Mouse (Mus musculus) cerebellum, adult 11-12 months (tissue): Measurements from ENCODE around the gene Gtf3a.
A peak's percentile ranks its signal among the peaks of the same experiment; 100 is the strongest.
"Not testable (repeated sequence)": the region's sequence is repeated elsewhere in the genome, so short reads cannot be mapped to it uniquely, and the experiment has no call there.

Experiments
- DNase-seq: peaks from one replicate; pipeline ENCODE4 v3.0.0; 2022

Gtf3a gene

DNA sequence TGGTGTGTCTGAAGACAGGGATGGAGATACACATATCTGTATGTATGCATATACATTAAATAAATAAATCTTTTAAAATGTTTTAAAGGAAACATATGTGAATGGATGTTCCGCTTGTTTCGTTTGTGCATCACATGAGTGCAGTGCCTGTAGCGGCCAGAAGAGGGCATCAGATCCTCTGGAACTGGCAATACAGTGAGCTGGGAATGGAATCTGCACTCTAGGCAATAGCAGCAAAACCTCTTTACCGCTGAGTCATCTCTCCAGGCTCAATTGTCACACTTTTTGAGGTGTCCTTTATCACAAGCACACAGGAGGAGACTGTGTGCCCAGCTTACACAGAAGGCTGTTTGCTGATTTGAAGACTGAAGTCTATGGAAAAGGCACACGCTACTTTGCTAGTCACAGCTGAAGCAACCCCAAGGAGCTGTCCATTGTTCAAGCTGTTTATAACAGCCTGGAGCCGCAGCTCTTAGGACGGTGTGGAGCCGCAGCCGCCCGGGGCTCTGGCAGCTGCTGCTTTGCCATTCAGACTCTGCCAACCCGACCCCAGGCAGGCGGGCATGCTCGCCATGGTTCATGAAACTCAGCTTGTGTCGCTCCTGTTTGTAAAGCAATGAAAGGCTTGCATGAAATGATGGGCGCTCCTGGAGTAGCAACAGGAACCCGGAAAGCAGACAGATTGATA lies 9.2 kb upstream of the Gtf3a start:
- DNase-seq, result no peak

- no peak for DNase-seq
Measured at GRCm38 (mm10) chr5:146940219-146940618, 8.2 kb upstream of the Gtf3a start.

DNA sequence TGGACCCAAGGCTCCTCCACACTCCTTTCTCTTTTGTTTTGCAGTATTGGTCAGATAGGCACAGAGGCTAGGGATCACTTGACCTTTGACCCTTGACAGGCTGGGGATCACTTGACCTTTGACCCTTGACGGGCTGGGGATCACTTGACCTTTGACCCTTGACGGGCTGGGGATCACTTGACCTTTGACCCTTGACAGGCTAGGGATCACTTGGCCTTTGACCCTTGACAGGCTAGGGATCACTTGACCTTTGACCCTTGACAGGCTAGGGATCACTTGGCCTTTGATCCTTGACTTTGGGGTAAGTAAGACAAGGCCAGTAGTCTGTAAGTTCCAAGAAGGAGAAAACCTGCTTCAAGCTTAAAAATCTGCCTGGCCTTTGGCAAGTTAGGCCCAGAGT lies 6.5 kb upstream of the Gtf3a start:
- not testable (repeated sequence) for DNase-seq

DNA sequence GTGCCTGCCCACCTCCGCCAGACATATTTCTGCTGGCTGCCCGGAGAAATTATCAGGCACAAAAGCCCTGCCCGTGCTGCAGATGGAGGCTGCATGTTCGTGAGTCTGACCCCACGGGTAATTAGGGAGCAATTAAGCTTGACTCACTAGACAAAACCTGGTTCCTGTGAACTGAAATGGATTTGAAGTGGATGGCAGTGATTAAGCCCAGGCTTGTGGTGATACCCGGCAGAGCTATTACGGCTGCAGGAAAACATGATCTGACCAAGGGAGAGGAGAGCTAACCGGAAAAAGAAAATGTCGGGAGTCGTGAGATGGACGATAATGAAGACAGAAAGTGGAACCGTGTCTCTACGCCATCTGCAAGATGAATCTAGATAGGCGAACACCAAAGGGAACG lies 5.5 kb upstream of the Gtf3a start:
- no peak for DNase-seq

GRCm38 (mm10) chr5:146944568-146944967 lies 3.9 kb upstream of the Gtf3a start:
- no peak for DNase-seq

GRCm38 (mm10) chr5:146946682-146947081 lies 1.8 kb upstream of the Gtf3a start:
- no peak for DNase-seq

DNA sequence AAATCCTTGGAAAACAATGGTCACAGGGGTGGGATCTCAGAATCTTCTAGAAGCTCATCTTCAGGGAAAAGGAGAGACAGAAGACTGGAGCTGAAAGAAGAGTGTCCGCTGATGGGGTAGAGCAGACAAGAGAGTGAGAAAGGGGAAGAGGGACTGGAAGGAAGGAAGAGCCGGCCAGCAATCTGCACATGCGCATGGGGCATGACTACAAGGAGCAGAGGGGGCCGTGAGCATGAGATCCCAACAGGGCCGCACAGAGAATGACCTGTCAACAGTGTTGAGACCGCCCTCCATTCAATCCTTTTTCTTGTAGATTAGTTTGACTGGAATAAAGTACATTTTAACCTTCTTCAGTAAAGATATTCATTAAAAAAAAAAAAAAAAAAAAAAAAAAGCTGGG lies 960 bp upstream of the Gtf3a start:
- DNase-seq, result no peak

DNA sequence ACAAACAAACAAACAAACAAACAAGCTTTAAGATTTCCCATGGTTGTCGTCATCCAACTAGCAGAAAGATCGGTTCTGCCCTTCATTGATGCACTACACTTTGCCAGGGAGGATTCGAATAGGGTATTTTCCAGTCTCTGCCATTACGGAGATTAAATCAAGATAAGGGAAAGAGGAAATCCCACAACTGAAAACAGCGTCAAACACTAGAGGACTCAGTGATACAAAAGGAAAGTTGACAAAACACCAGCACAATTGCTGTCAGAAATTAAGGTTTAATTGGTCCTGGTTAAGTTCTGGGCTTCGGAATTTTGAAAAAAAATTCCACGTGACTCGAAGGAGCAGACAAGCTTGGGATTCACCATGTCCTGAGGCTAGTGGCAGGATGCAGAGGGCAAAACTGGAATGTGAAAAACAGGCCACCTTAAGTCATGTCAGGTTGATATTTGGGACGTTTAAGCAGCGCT lies 383 bp upstream of the Gtf3a start:
- DNase-seq, result no peak

- no peak for DNase-seq
Measured at GRCm38 (mm10) chr5:146954576-146954975, 6.1 kb downstream of the Gtf3a start.

GRCm38 (mm10) chr5:146955651-146956050 lies 7.2 kb downstream of the Gtf3a start:
- DNase-seq, result no peak

GRCm38 (mm10) chr5:146956678-146957077 lies 8.2 kb downstream of the Gtf3a start:
- no peak for DNase-seq

DNA sequence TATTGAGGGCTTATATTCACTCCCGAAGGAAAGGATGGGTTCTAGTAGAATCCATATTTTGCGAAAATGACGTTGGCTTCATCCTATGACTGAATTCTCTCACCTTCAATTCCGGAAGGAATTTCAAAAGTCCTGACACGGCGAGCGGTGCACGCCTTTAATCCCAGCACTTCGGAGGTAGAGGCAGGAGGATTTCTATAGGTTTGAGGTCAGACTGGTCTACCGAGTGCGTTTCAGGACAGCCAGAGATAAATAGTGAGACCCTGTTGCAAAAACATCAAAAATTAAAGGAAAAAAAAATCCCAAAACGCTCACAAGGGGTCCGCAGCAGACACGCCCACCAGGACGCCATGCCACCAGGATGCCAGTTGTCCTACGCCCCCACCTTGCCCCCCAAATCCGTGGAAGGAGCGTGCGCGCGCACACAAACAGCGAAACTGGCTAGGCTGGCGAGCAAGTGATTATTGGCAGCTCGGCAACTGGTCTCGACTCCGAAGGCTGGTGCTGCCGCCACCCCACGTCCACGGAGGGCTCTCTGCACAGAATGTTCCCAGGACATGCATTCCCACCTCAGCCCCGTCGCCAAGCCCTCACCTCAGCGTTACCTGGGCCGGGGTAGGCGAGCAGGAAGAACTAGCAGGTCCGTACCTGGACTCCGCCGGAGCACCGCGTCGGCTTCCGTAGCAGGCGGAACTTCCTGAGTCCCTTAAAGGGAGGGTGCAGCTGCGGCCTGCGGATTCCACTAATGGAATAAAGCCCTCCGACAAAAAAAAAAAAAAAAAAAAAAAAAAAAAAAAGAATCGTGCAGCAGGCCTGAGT lies 14.9 kb downstream of the Gtf3a start, which contains the start of gene Mtif3:
Gene Mtif3 (minus strand): TSS at position 683 of the 819 bp plus-strand sequence.
- DNase-seq, result peak; percentile 86

GRCm38 (mm10) chr5:146963937-146964278 lies 15.5 kb downstream of the Gtf3a start:
- peak; percentile 31 for DNase-seq

DNA sequence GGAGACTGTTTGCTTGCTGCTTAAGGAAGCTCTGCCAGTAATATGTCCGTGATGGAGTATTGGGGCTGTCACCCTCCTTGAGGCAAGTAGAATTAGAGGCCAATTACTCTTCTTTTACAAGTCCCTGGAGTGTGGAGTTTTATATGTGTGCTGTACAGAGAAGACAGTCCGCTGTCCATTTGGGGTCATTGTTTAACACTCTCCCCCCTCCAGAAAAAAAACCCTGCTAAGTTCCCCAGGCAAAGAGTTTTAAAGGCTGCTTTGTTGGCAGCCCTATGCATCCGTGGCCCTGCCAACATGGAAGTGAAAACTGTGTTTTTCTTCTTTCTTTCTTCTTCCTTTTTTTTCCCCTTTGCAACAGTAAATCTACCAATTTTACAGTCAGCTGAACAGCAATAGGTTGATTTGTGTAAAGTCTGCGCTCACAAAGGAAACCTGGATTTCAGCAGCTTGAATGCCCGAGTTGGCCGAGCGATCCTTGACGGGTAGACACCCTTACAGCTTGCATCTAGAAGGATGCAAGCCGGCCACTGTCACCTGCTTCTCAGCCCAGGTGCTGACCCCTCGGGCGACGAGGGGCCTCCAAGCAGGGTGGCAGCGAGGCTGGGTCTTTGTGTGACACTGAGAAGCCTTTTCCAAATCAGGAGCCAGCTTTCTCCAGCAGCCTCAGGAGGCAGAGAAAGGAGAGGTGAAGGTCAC lies 20.4 kb downstream of the Gtf3a start:
- DNase-seq, result no peak

DNA sequence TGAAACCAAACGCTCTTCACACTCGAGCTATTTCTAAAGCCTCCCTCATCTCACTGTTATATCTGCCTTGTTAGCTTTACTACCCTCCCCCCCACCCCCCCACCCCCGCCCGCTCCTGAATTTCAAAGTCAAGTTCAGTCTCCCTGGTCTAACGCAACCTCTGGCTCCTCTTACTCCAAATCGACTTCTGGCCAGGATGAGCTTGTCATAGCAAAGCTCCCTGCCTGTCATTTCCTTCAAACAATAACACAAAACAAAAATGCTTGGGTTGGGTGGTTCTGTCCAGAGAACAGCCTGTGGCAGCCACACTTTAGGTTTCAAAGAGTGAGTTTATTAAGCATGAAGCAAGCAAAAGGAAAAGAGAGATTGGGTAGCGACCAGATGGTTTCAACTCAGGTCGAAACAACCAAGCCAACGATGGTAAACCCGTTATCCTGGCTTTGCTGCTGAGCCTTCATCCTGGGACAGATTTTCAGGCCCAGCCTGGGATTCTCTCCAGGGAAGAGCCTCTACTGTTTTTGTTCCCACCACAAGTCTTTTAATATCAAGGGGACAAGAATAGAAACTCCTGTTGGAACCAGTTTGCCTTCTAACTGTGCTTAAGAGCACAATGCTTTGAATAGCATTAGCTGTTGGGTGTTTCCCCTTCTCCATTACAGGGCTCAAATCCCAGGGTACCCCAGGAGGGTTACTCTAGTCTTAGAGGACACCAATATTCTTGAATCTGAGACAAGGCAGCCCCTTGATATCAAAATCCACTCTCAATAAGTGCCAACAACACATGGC lies 23.5 kb downstream of the Gtf3a start:
- DNase-seq, result no peak

DNA sequence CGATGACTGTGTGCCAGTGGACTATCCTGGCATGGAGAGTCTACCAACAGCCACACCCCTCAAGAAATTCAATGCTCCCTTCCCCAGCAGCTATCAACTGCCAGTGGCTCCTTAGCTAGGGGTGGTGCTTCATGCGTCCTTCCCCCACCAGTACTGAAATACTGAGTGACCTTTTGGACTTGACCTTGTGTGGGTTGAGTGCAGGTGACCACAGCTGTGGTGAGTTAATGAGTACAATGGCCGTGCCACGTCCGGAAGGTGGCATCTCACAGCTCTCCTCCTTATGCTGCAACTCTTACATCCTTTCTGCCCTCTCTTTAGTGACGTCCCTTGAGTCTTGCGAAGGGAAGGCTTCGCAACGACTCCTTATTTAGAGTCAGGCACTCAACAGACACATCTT lies 24.9 kb downstream of the Gtf3a start:
- no peak for DNase-seq

GRCm38 (mm10) chr5:146973858-146974780 lies 25.7 kb downstream of the Gtf3a start:
- DNase-seq, result no peak

- no peak for DNase-seq
Measured at GRCm38 (mm10) chr5:146974781-146975123, 26.3 kb downstream of the Gtf3a start.

- DNase-seq, result no peak
Measured at GRCm38 (mm10) chr5:146981376-146981775, 32.9 kb downstream of the Gtf3a start.

GRCm38 (mm10) chr5:146983216-146983615 lies 34.8 kb downstream of the Gtf3a start:
- DNase-seq, result peak; percentile 46

DNA sequence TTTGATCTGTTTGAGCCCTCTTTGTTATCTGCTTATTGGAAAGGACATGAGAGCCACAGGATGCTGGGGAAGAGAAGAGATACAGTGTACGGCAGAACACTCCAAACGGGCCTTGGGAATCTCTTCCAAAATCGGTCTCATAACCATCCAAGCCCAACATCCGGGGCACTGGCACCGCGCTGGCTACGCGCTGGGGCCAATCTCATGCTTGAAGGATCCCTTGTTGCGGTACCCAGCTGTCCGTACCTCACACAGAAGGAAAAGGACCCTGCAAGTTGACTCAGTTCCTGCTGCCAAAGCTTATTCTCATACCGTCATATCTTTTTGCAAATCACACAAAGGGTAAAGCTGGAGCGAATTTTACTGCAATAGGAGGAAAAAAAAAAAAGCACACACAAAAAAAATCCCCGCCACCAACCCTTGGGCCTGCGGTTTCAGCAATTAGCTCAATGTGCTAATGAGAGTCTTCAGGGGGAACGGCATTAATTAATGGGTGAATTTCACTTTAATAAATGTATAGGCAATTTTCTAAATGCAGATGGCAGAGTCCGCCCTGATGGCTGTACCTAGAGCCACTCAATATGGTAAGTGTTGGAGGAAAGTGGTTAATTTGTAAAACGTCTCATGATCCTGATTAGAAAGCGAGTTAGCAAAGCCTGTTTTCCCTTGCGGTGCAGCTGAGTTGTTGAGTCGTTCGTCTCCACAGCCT lies 37.4 kb downstream of the Gtf3a start:
- no peak for DNase-seq
